Mouse (Mus musculus) CH12.LX (cell line): ENCODE results near the gene Grb2.

Source experiments
- E2F4 ChIP-seq: IDR thresholded peaks from 2 replicates; pipeline ENCODE4 v1.6.1; 2011; ENCODE audit warnings: low read depth, low read length, improper control_type of control experiment; ENCODE audit not compliant: insufficient replicate concordance
- IRF4 ChIP-seq: IDR thresholded peaks from 2 replicates; pipeline ENCODE4 v1.6.1; 2014; ENCODE audit warnings: low read depth, mild to moderate bottlenecking, inconsistent platforms, low read length, improper control_type of control experiment

DNA sequence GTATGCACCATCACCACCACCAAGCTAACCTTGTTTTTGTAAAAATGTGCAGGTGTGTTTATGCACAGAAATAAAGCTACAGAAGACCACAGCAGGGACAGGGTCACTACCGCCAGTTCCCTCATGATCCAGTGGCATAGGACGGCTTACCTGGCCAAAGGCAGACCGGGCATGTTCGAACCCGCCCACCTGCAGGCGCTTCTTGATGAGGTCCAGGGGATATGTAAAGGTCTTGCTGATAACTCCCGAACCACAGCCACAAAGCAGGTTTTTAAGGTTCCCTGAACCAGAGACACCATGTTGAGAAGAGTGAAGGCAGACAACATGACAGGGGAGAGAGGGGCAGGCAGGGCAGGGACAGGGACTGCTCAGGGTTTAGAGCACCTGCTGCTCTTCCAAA lies 92.0 kb downstream of the Grb2 start:
- TF ChIP-seq E2F4 (no peak), IRF4 (no peak)
